Mouse (Mus musculus) left cerebral cortex, adult 6 months (tissue): ENCODE results near the gene Gm5346. TPM values are rescaled to one million over a fixed set of nuclear protein-coding genes. Genes with fewer than 3 reads are reported as not detected.

ENCODE experiments used
- long read RNA-seq, 2 experiments: library from polyadenylated mRNA; unstranded; transcript quantifications; one replicate each; pipeline ENCODE4 v2.0.0; 2019 to 2020
- polyA plus RNA-seq: library from polyadenylated mRNA; unstranded; fragments of <200 nt; fragmentation: Nextera tagmentation; gene quantifications from 2 replicates; pipeline ENCODE4 v1.2.3, GENCODE M21; 2021

The Gm5346 gene
- not detected in 2 replicates for polyA plus RNA-seq
- long read RNA-seq, experiment 1, result 0 reads
- long read RNA-seq, experiment 2, result 0 reads

GRCm38 (mm10) chr8:43627176-43627575, at the start of gene Gm5346:
Gene Gm5346 (minus strand): TSS chr8:43627276.

GRCm38 (mm10) chr8:43576607-43577006, 50.5 kb downstream of the Gm5346 start, which contains the start of gene Adam26a:
Gene Adam26a (minus strand): TSS chr8:43576707.

Other genes with a start within 250 kb of the Gm5346 start
- not detected in 2 replicates for gene Adam26b, start 99.2 kb downstream of the Gm5346 start, polyA plus RNA-seq
- gene Adam26a, start 50.6 kb downstream of the Gm5346 start, polyA plus RNA-seq, result not detected in 2 replicates
- not detected in 2 replicates for gene Adam34, start 82.8 kb upstream of the Gm5346 start, polyA plus RNA-seq